Comparison of ENCODE assay signal across 8 mouse cellular contexts in the genomic region with DNA sequence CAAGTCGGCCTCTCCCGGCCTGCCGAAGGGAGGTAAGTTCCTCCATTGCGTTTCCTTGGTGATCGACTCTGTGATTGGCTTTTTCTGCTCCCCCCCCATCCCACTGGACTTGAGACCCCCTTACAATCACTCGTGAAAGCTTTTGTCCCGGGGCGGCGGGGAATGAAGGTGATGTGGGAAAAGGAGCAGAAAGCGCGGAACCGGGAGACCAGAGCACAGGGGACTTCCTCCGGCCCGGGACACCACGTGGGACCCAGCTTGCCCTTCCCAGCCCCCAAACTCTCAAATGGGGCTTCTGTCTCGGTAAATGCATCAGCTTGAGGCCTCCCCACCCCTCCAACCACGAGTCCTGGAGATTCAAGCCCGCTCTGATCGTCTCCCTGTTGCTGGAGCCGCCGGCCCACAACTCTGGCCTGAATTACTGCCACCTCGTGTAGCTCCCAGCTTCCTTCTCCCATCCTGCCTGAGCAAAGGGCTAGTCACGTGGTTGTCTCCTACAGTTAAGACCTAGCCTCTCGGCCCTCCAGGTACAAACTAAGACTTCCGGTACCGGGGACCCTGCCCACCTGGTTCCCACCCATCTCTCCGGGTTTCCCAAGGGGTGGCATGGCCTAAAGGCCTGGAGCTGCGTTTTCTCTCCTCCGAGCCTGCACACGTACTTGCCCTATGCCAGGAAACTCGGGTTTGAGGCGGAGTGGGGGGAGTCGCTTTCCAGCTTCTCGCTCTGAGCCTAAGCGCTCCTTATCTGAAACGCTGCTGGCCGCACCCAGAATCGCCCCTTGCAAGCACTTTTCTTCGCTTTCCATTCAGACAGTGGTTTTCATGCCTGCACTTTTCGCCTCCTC. TPM values are rescaled to one million over a fixed set of nuclear protein-coding genes. Genes with fewer than 3 reads are reported as not detected.
A peak's percentile ranks its signal among the peaks of the same experiment; 100 is the strongest.
DNase-seq lines count a peak whose midpoint lies in the region; ATAC-seq and TF ChIP-seq lines count a peak whose summit lies in the region.

No protein-coding gene starts in this region.

- H3K27me3 ChIP-seq in hindbrain, embryonic 16.5 days (replicated peaks; ENCODE audit: control insufficient read depth, insufficient read depth, low read length): no peaks in the 10 kb centered on the region
- H3K27me3 ChIP-seq in limb, embryonic 14.5 days (ENCODE audit: control insufficient read depth, insufficient read depth, low read length): no peaks in the 10 kb centered on the region
- H3K27me3 ChIP-seq in midbrain, embryonic 13.5 days: no peaks in the 10 kb centered on the region

- 0 out of 2 replicates have a peak, but pooled peaks have one; percentile 2 for TF ChIP-seq CTCF in gastrocnemius, adult 2 months (IDR thresholded peaks at IDR 0.05)

- peak overlapping the region; percentile 86 for H3K4me3 ChIP-seq in gastrocnemius, adult 2 months
- peak overlapping the region; percentile 53 for H3K4me3 ChIP-seq in hindbrain, embryonic 16.5 days (ENCODE audit: low read length)
- peak overlapping the region; percentile 59 for H3K4me3 ChIP-seq in limb, embryonic 14.5 days (replicated peaks; ENCODE audit: low read length)
- peak overlapping the region; percentile 48 for H3K4me3 ChIP-seq in midbrain, embryonic 13.5 days (replicated peaks)

- peak overlapping the region; percentile 67 for H3K9ac ChIP-seq in hindbrain, embryonic 16.5 days (ENCODE audit: low read depth, low read length)
- peak overlapping the region; percentile 59 for H3K9ac ChIP-seq in limb, embryonic 14.5 days (ENCODE audit: low read depth, low read length, severe bottlenecking)
- H3K9ac ChIP-seq in midbrain, embryonic 13.5 days (replicated peaks): peak overlapping the region; percentile 69

- no peaks in the 10 kb centered on the region for H3K36me3 ChIP-seq in hindbrain, embryonic 16.5 days (ENCODE audit: control insufficient read depth, insufficient read depth, low read length)
- no peaks in the 10 kb centered on the region for H3K36me3 ChIP-seq in limb, embryonic 14.5 days (ENCODE audit: control insufficient read depth, insufficient read depth, low read length)
- H3K36me3 ChIP-seq in midbrain, embryonic 13.5 days: no peaks in the 10 kb centered on the region

- DNase-seq in right cerebral cortex, adult 18-20 months: peak; percentile 39
- DNase-seq in right cerebral cortex, postnatal 36 days (ENCODE audit: low spot score in 2 of 2): no peak
- DNase-seq in cerebellum, postnatal 25 days: peak; percentile 65 to 69
- DNase-seq in gastrocnemius, adult 2 months: peak; percentile 66
- peak; percentile 67 for DNase-seq in limb, embryonic 14.5 days (ENCODE audit: low spot score)
- peak; percentile 50 to 79 for DNase-seq in spleen, postnatal 4 days (ENCODE audit: low spot score in 2 of 2)

- peaks cover 20% of the 10 kb centered on the region for H3K4me1 ChIP-seq in hindbrain, embryonic 16.5 days (ENCODE audit: control insufficient read depth, insufficient read depth, low read depth, low read length)
- H3K4me1 ChIP-seq in limb, embryonic 14.5 days (ENCODE audit: control insufficient read depth, insufficient read depth, low read length): peaks cover 20% of the 10 kb centered on the region
- peaks cover 37% of the 10 kb centered on the region for H3K4me1 ChIP-seq in midbrain, embryonic 13.5 days (replicated peaks)

- H3K27ac ChIP-seq in gastrocnemius, adult 2 months: peak overlapping the region; percentile 94
- peak overlapping the region; percentile 72 for H3K27ac ChIP-seq in hindbrain, embryonic 16.5 days (ENCODE audit: low read depth, low read length)
- H3K27ac ChIP-seq in limb, embryonic 14.5 days (replicated peaks; ENCODE audit: low read depth, low read length): peak overlapping the region; percentile 80
- H3K27ac ChIP-seq in midbrain, embryonic 13.5 days: peak overlapping the region; percentile 78

- no peaks in the 10 kb centered on the region for H3K9me3 ChIP-seq in hindbrain, embryonic 16.5 days (ENCODE audit: control insufficient read depth, low read length)
- no peaks in the 10 kb centered on the region for H3K9me3 ChIP-seq in limb, embryonic 14.5 days (ENCODE audit: control insufficient read depth, low read length)
- H3K9me3 ChIP-seq in midbrain, embryonic 13.5 days: no peaks in the 10 kb centered on the region

- intact Hi-C loops in gastrocnemius, adult 2 months (cut with DNase I): loop anchor here (2.0 kb wide), 1 partner anchor 14 kb away; a partner anchor contains a TSS

- WGBS in hindbrain, embryonic 16.5 days: 0% methylated on average over 40 of the region's 40 CpGs
- under 1% methylated on average over 40 of the region's 40 CpGs for WGBS in limb, embryonic 14.5 days
- under 1% methylated on average over 40 of the region's 40 CpGs for WGBS in midbrain, embryonic 13.5 days

- TF ChIP-seq POLR2A in limb, embryonic 14.5 days (IDR thresholded peaks at IDR 0.05; ENCODE audit: borderline replicate concordance, extremely low read depth, insufficient read depth, insufficient read length): peak; percentile 51; the same call in 1 of the 2 replicates

- peak overlapping the region; percentile 62 for H3K4me2 ChIP-seq in hindbrain, embryonic 16.5 days (ENCODE audit: low read length)
- H3K4me2 ChIP-seq in limb, embryonic 14.5 days (replicated peaks; ENCODE audit: low read depth, low read length, severe bottlenecking): peak overlapping the region; percentile 74
- peak overlapping the region; percentile 72 for H3K4me2 ChIP-seq in midbrain, embryonic 13.5 days (replicated peaks)

- no peak for ATAC-seq in hindbrain, embryonic 16.5 days
- ATAC-seq in limb, embryonic 14.5 days (ENCODE audit: low FRiP score, low read depth): peak; percentile 17; the same call in 1 of the 2 replicates
- ATAC-seq in midbrain, embryonic 13.5 days: peak; percentile 29

RNA-seq across cellular contexts. Expression of a gene that starts 5.3 kb away (rescaled TPM):
- 100 to 1,000 TPM in 1 of 2 experiments, 10 to 100 TPM in 1; 93.8 to 110 TPM for total RNA-seq in gastrocnemius, adult 2 months (2021)
- 284 and 285 TPM in 2 replicates for polyA plus RNA-seq in hindbrain, embryonic 16.5 days (2015; fragmentation: Nextera tagmentation; extraction: Ambion mirVana)
- 178 and 295 TPM in 2 replicates for polyA plus RNA-seq in limb, embryonic 14.5 days (2012; rRNA removed)
- polyA plus RNA-seq in limb, embryonic 14.5 days (2014; fragmentation: Nextera tagmentation; extraction: Ambion mirVana): 426 and 451 TPM in 2 replicates
- 448 and 482 TPM in 2 replicates for polyA plus RNA-seq in midbrain, embryonic 13.5 days (2015; fragmentation: Nextera tagmentation; extraction: Ambion mirVana)

RNA-seq across cellular contexts. Expression of a gene that starts 13.8 kb away (rescaled TPM):
- total RNA-seq in gastrocnemius, adult 2 months (2021): 1 to 10 TPM; 4.4 to 5.0 TPM
- 76.4 and 78.1 TPM in 2 replicates for polyA plus RNA-seq in hindbrain, embryonic 16.5 days (2015; fragmentation: Nextera tagmentation; extraction: Ambion mirVana)
- 44.0 and 53.5 TPM in 2 replicates for polyA plus RNA-seq in limb, embryonic 14.5 days (2012; rRNA removed)
- polyA plus RNA-seq in limb, embryonic 14.5 days (2014; fragmentation: Nextera tagmentation; extraction: Ambion mirVana): 30.1 and 33.1 TPM in 2 replicates
- 59.6 and 62.3 TPM in 2 replicates for polyA plus RNA-seq in midbrain, embryonic 13.5 days (2015; fragmentation: Nextera tagmentation; extraction: Ambion mirVana)

RNA-seq across cellular contexts. Expression of a gene that starts 15.0 kb away (rescaled TPM):
- 1 to 10 TPM; 3.6 to 4.1 TPM for total RNA-seq in gastrocnemius, adult 2 months (2021)
- polyA plus RNA-seq in hindbrain, embryonic 16.5 days (2015; fragmentation: Nextera tagmentation; extraction: Ambion mirVana): 1.6 and 2.1 TPM in 2 replicates
- polyA plus RNA-seq in limb, embryonic 14.5 days (2012; rRNA removed): 24.8 and 26.9 TPM in 2 replicates
- 5.9 and 6.4 TPM in 2 replicates for polyA plus RNA-seq in limb, embryonic 14.5 days (2014; fragmentation: Nextera tagmentation; extraction: Ambion mirVana)
- polyA plus RNA-seq in midbrain, embryonic 13.5 days (2015; fragmentation: Nextera tagmentation; extraction: Ambion mirVana): 2.8 and 3.8 TPM in 2 replicates

RNA-seq across cellular contexts. Expression of a gene that starts 31.0 kb away (rescaled TPM):
- total RNA-seq in gastrocnemius, adult 2 months (2021): 1 to 10 TPM; 2.0 to 3.5 TPM
- 31.3 and 32.2 TPM in 2 replicates for polyA plus RNA-seq in hindbrain, embryonic 16.5 days (2015; fragmentation: Nextera tagmentation; extraction: Ambion mirVana)
- polyA plus RNA-seq in limb, embryonic 14.5 days (2012; rRNA removed): 53.2 and 68.8 TPM in 2 replicates
- 21.9 and 23.2 TPM in 2 replicates for polyA plus RNA-seq in limb, embryonic 14.5 days (2014; fragmentation: Nextera tagmentation; extraction: Ambion mirVana)
- polyA plus RNA-seq in midbrain, embryonic 13.5 days (2015; fragmentation: Nextera tagmentation; extraction: Ambion mirVana): 18.9 and 19.0 TPM in 2 replicates

Comparison
In these comparisons a context has a peak if more than half of its experiments do, and no peak if none do; other contexts are left out.
1. DNase-seq: peak in right cerebral cortex, adult 18-20 months (single experiment), cerebellum, postnatal 25 days (2 of 2), gastrocnemius, adult 2 months (single experiment), limb, embryonic 14.5 days (single experiment) and spleen, postnatal 4 days (2 of 2); none in right cerebral cortex, postnatal 36 days (0 of 2).
2. Peak in every context shown above with its lines, with median percentiles within 50 percentile points of each other: H3K27ac ChIP-seq, H3K4me3 ChIP-seq, H3K4me2 ChIP-seq and H3K9ac ChIP-seq.